Mouse (Mus musculus): ENCODE data around the gene Ddrgk1. TPM values are rescaled to one million over a fixed set of nuclear protein-coding genes. Genes with fewer than 3 reads are reported as not detected.

Ddrgk1 gene
- polyA plus RNA-seq, 1 experiment from 2014 or later, result 62.9 TPM

GRCm38 (mm10) chr2:130642684-130643369 lies 21.6 kb downstream of the Ddrgk1 start, which contains the start of gene Lzts3:
TSS of gene Lzts3 (minus strand) at chr2:130642803.
- ATAC-seq (replicated peaks; ENCODE audit: low FRiP score) (peak; percentile 98), DNase-seq (ENCODE audit: low spot score) (peak; percentile 92)
- peak within 1 kb of the TSS; percentile 66 for H3K4me3 ChIP-seq (ENCODE audit: low read depth, low read length)
- H3K27ac ChIP-seq (ENCODE audit: low read depth, low read length), result no peak within 1 kb of the TSS; the same call in 1 of the 2 replicates
- peak within 1 kb of the TSS; percentile 69 for H3K9ac ChIP-seq (ENCODE audit: low read depth, low read length)
- H3K4me2 ChIP-seq, result peak within 1 kb of the TSS; percentile 95
- H3K4me1 ChIP-seq (replicated peaks; ENCODE audit: control insufficient read depth, insufficient read depth, low read length), result peaks cover 10% of the 10 kb centered on the region
- H3K9me3 ChIP-seq (ENCODE audit: control insufficient read depth, low read length), result no peaks in the 10 kb centered on the region
- no peaks in the 10 kb centered on the region for H3K36me3 ChIP-seq (ENCODE audit: control insufficient read depth, insufficient read depth, low read length)
- H3K27me3 ChIP-seq (replicated peaks; ENCODE audit: control insufficient read depth, insufficient read depth, low read length), result peaks cover 18% of the 10 kb centered on the region
- WGBS, result 3% methylated on average over 34 of the region's 40 CpGs

GRCm38 (mm10) chr2:130642197-130642660 lies 22.2 kb downstream of the Ddrgk1 start:
- H3K27me3 ChIP-seq (replicated peaks; ENCODE audit: control insufficient read depth, insufficient read depth, low read length), result peaks cover 24% of the 10 kb centered on the region
- H3K27ac ChIP-seq (ENCODE audit: low read depth, low read length), result no peak overlapping the region; the same call in 1 of the 2 replicates
- peak overlapping the region; percentile 69 for H3K9ac ChIP-seq (ENCODE audit: low read depth, low read length)
- peak overlapping the region; percentile 95 for H3K4me2 ChIP-seq
- ATAC-seq (replicated peaks; ENCODE audit: low FRiP score) (peak; percentile 8; the same call in 1 of the 2 replicates), DNase-seq (ENCODE audit: low spot score) (peak; percentile 44)
- no peaks in the 10 kb centered on the region for H3K9me3 ChIP-seq (ENCODE audit: control insufficient read depth, low read length)
- 1% methylated on average over 18 of the region's 27 CpGs for WGBS
- H3K4me3 ChIP-seq (ENCODE audit: low read depth, low read length), result peak overlapping the region; percentile 66
- H3K36me3 ChIP-seq (ENCODE audit: control insufficient read depth, insufficient read depth, low read length), result no peaks in the 10 kb centered on the region
- peaks cover 12% of the 10 kb centered on the region for H3K4me1 ChIP-seq (replicated peaks; ENCODE audit: control insufficient read depth, insufficient read depth, low read length)

GRCm38 (mm10) chr2:130641351-130642025 lies 23.0 kb downstream of the Ddrgk1 start:
- Histone ChIP-seq H3K9me3 (ENCODE audit: control insufficient read depth, low read length) (no peaks in the 10 kb centered on the region), H3K36me3 (ENCODE audit: control insufficient read depth, insufficient read depth, low read length) (no peaks in the 10 kb centered on the region), H3K27me3 (replicated peaks; ENCODE audit: control insufficient read depth, insufficient read depth, low read length) (peaks cover 31% of the 10 kb centered on the region), H3K4me3 (ENCODE audit: low read depth, low read length) (no peak overlapping the region), H3K4me1 (replicated peaks; ENCODE audit: control insufficient read depth, insufficient read depth, low read length) (peaks cover 12% of the 10 kb centered on the region), H3K9ac (ENCODE audit: low read depth, low read length) (no peak overlapping the region), H3K27ac (ENCODE audit: low read depth, low read length) (no peak overlapping the region), H3K4me2 (no peak overlapping the region)
- DNase-seq (ENCODE audit: low spot score), result no peak
- whole genome bisulfite sequencing, result 57% methylated on average over 6 of the region's 6 CpGs
- no peak for ATAC-seq (replicated peaks; ENCODE audit: low FRiP score)

GRCm38 (mm10) chr2:130639276-130639675 lies 25.2 kb downstream of the Ddrgk1 start:
- no peak overlapping the region for H3K4me2 ChIP-seq
- ATAC-seq (replicated peaks; ENCODE audit: low FRiP score) (no peak), DNase-seq (ENCODE audit: low spot score) (no peak)
- no peak overlapping the region for H3K4me3 ChIP-seq (ENCODE audit: low read depth, low read length)
- no peak overlapping the region for H3K27ac ChIP-seq (ENCODE audit: low read depth, low read length)
- no peak overlapping the region for H3K9ac ChIP-seq (ENCODE audit: low read depth, low read length)
- H3K36me3 ChIP-seq (ENCODE audit: control insufficient read depth, insufficient read depth, low read length), result no peaks in the 10 kb centered on the region
- peaks cover 54% of the 10 kb centered on the region for H3K27me3 ChIP-seq (replicated peaks; ENCODE audit: control insufficient read depth, insufficient read depth, low read length)
- H3K9me3 ChIP-seq (ENCODE audit: control insufficient read depth, low read length), result no peaks in the 10 kb centered on the region
- 79% methylated on average over 6 of the region's 6 CpGs for WGBS
- H3K4me1 ChIP-seq (replicated peaks; ENCODE audit: control insufficient read depth, insufficient read depth, low read length), result peaks cover 30% of the 10 kb centered on the region

DNA sequence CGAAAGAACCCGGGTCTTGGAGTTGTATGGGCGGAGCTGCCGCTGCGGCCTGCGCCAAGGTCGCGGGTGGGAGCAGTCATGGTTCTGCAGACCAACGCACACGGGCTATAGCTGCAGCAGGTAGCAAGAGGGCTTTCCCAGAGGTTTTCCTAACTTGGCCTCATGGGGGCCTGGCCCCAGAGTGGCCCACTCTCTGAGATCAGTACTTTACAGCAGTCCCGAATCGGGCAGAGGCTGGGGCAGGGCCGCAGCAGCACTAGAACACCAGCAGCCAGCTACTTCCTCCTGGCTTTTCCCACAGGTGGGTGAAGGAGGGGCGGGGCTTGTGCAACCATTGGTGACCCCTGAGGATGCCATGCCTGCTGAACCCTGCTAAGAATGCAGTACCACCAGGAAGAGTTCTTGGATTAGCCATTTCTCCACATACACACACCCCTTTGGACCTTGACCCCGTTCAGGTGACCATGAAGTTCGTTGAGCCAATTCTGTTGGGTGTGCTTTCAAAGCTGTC lies 26.3 kb downstream of the Ddrgk1 start:
- no peaks in the 10 kb centered on the region for H3K36me3 ChIP-seq (ENCODE audit: control insufficient read depth, insufficient read depth, low read length)
- DNase-seq (ENCODE audit: low spot score), result no peak
- no peak overlapping the region for H3K9ac ChIP-seq (ENCODE audit: low read depth, low read length)
- no peaks in the 10 kb centered on the region for H3K9me3 ChIP-seq (ENCODE audit: control insufficient read depth, low read length)
- peaks cover 27% of the 10 kb centered on the region for H3K4me1 ChIP-seq (replicated peaks; ENCODE audit: control insufficient read depth, insufficient read depth, low read length)
- no peak overlapping the region for H3K4me3 ChIP-seq (ENCODE audit: low read depth, low read length)
- H3K27ac ChIP-seq (ENCODE audit: low read depth, low read length), result no peak overlapping the region
- H3K4me2 ChIP-seq, result peak overlapping the region; percentile 32
- peaks cover 64% of the 10 kb centered on the region for H3K27me3 ChIP-seq (replicated peaks; ENCODE audit: control insufficient read depth, insufficient read depth, low read length)
- no peak for ATAC-seq (replicated peaks; ENCODE audit: low FRiP score)
- 26% methylated on average over 16 of the region's 16 CpGs for WGBS

DNA sequence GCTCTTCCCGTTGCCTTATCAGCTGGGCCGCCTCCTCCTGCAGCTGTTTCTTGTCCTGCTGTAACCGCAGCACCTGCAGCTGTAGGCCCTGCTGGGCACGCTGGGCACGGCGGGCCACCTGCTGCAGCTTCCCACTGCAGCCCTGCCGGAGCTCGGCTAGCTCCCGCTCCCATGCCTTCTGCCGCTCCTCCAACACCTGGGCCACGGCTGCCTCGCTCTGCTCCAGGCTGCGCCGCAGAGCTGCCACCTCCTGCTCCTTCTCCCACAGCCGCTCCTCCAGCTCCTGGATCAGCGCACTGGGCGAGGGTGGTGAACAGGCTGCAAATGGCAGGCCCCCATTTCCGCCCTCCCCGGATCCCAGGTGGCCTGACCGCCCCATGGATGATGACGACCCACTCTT lies 28.6 kb downstream of the Ddrgk1 start:
- Histone ChIP-seq H3K4me2 (peak overlapping the region; percentile 65), H3K27ac (ENCODE audit: low read depth, low read length) (no peak overlapping the region), H3K27me3 (replicated peaks; ENCODE audit: control insufficient read depth, insufficient read depth, low read length) (peaks cover 63% of the 10 kb centered on the region), H3K9me3 (ENCODE audit: control insufficient read depth, low read length) (no peaks in the 10 kb centered on the region), H3K4me1 (replicated peaks; ENCODE audit: control insufficient read depth, insufficient read depth, low read length) (peaks cover 20% of the 10 kb centered on the region), H3K36me3 (ENCODE audit: control insufficient read depth, insufficient read depth, low read length) (no peaks in the 10 kb centered on the region), H3K9ac (ENCODE audit: low read depth, low read length) (no peak overlapping the region), H3K4me3 (ENCODE audit: low read depth, low read length) (peak overlapping the region; percentile 49)
- 9% methylated on average over 21 of the region's 21 CpGs for WGBS
- DNase-seq (ENCODE audit: low spot score) (peak; percentile 51), ATAC-seq (replicated peaks; ENCODE audit: low FRiP score) (peak; percentile 60)

GRCm38 (mm10) chr2:130634739-130635411 lies 29.6 kb downstream of the Ddrgk1 start:
- peaks cover 59% of the 10 kb centered on the region for H3K27me3 ChIP-seq (replicated peaks; ENCODE audit: control insufficient read depth, insufficient read depth, low read length)
- peak overlapping the region; percentile 49 for H3K4me3 ChIP-seq (ENCODE audit: low read depth, low read length)
- peak; percentile 53 for DNase-seq (ENCODE audit: low spot score)
- H3K9ac ChIP-seq (ENCODE audit: low read depth, low read length), result 0 out of 2 replicates have a peak overlapping the region, but pooled peaks have one; percentile 7
- no peaks in the 10 kb centered on the region for H3K36me3 ChIP-seq (ENCODE audit: control insufficient read depth, insufficient read depth, low read length)
- peak overlapping the region; percentile 65 for H3K4me2 ChIP-seq
- peaks cover 20% of the 10 kb centered on the region for H3K4me1 ChIP-seq (replicated peaks; ENCODE audit: control insufficient read depth, insufficient read depth, low read length)
- WGBS, result 4% methylated on average over 38 of the region's 38 CpGs
- no peak for ATAC-seq (replicated peaks; ENCODE audit: low FRiP score)
- H3K27ac ChIP-seq (ENCODE audit: low read depth, low read length), result no peak overlapping the region
- H3K9me3 ChIP-seq (ENCODE audit: control insufficient read depth, low read length), result no peaks in the 10 kb centered on the region

- Histone ChIP-seq H3K9me3 (ENCODE audit: control insufficient read depth, low read length) (no peaks in the 10 kb centered on the region), H3K36me3 (ENCODE audit: control insufficient read depth, insufficient read depth, low read length) (no peaks in the 10 kb centered on the region), H3K4me3 (ENCODE audit: low read depth, low read length) (peak overlapping the region; percentile 49), H3K27me3 (replicated peaks; ENCODE audit: control insufficient read depth, insufficient read depth, low read length) (peaks cover 59% of the 10 kb centered on the region), H3K4me1 (replicated peaks; ENCODE audit: control insufficient read depth, insufficient read depth, low read length) (peaks cover 20% of the 10 kb centered on the region), H3K27ac (ENCODE audit: low read depth, low read length) (no peak overlapping the region), H3K4me2 (peak overlapping the region; percentile 65), H3K9ac (ENCODE audit: low read depth, low read length) (no peak overlapping the region)
- 17% methylated on average over 14 of the region's 14 CpGs for WGBS
- ATAC-seq (replicated peaks; ENCODE audit: low FRiP score), result no peak
- DNase-seq (ENCODE audit: low spot score), result no peak
These were observed 30.3 kb downstream of the Ddrgk1 start for GRCm38 (mm10) chr2:130634006-130634738.
